Mouse (Mus musculus) MEL (cell line): Measurements from ENCODE around the gene Lsr.

ENCODE experiments used
- CTCF ChIP-seq, 3 experiments: IDR thresholded peaks in 2 of 3; conservative IDR thresholded peaks in 1 of 3; 2 replicates each; pipeline ENCODE4 v1.5.1; 2011 to 2012; ENCODE audit warnings: low read length in 3 of 3, low read depth in 2 of 3, mild to moderate bottlenecking in 2 of 3, improper control_type of control experiment in 1 of 3, inconsistent platforms in 1 of 3, mixed read lengths in 1 of 3, moderate library complexity in 1 of 3; ENCODE audit not compliant: control insufficient read depth in 1 of 3, insufficient read depth in 1 of 3, poor library complexity in 1 of 3, severe bottlenecking in 1 of 3
- ELF1 ChIP-seq: IDR thresholded peaks from 2 replicates; pipeline ENCODE4 v1.6.1; 2014; ENCODE audit warnings: low read depth, mild to moderate bottlenecking, inconsistent platforms, low read length, improper control_type of control experiment, moderate library complexity
- GABPA ChIP-seq: IDR thresholded peaks from 2 replicates; pipeline ENCODE4 v1.6.1; 2012; ENCODE audit warnings: low read depth, mild to moderate bottlenecking, inconsistent platforms, low read length, improper control_type of control experiment, moderate library complexity
- POLR2A ChIP-seq, 2 experiments: IDR thresholded peaks; 2 replicates each; pipeline ENCODE4 v1.6.1; 2011 to 2012; ENCODE audit warnings: low read length in 2 of 2, mild to moderate bottlenecking in 2 of 2, control low read depth in 1 of 2, improper control_type of control experiment in 1 of 2, low read depth in 1 of 2, moderate library complexity in 1 of 2; ENCODE audit not compliant: control insufficient read depth in 1 of 2, insufficient read depth in 1 of 2, poor library complexity in 1 of 2
- TCF12 ChIP-seq: IDR thresholded peaks from 2 replicates; pipeline ENCODE4 v1.6.1; 2014; ENCODE audit warnings: low read depth, mild to moderate bottlenecking, inconsistent platforms, low read length, improper control_type of control experiment, moderate library complexity

DNA sequence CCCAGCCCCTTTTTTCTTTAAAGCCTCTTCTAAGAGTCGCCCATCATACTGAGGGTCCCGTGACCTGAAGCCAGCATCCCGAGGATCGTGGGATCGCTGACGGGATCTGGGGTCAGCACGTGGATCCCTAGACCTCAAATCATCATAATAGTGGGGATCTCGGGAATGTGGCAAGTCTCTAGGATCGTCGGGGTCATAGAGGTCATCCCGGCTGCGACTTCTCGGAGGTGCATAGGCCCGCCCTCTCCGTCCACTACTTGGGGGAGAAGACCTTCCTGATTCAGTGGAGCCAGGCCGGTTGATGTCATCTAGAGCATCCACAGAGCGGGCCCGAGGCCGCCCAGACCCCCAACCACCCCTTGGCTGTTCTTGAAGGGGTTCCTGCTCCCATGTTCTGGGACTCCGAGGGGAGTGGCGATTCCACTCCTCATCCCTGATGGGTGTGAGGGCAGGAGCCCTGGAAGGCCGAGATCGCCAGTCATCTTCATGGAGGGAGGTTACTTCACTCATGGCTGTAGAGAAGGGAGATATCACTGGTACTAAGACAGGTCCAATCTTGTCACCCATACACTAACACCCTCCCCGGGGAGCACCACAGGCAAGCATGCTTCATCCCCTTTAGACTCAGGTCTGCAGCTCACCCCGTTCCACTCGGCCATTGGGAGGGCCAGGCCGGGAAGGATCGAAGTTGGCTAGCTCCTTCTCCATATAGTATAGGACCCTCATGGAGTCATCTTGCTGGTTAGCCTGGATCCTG, 15.0 kb downstream of the Lsr start:
- TF ChIP-seq GABPA = no peak
- no peak for TF ChIP-seq TCF12
- no peak for TF ChIP-seq POLR2A (IDR thresholded peaks at IDR 0.05; ENCODE audit: control insufficient read depth in 1 of 2, insufficient read depth in 1 of 2, low read depth in 1 of 2, low read length in 2 of 2, poor library complexity in 1 of 2)
- no peak for TF ChIP-seq ELF1
- TF ChIP-seq CTCF (IDR thresholded peaks at IDR 0.05 in 2 of 3, conservative IDR thresholded peaks at IDR 0.05 in 1 of 3; ENCODE audit: control insufficient read depth in 1 of 3, insufficient read depth in 1 of 3, low read depth in 2 of 3, low read length in 3 of 3, poor library complexity in 1 of 3, severe bottlenecking in 1 of 3) = no peak
